ENCODE assay signal across 8 mouse cellular contexts in genomic region chr16:25374775-25375174, GRCm38 (mm10).
DNase-seq lines count a peak whose midpoint lies in the region; ATAC-seq lines count a peak whose summit lies in the region.

No protein-coding gene starts in this region.

- no peaks in the 10 kb centered on the region for H3K36me3 ChIP-seq in embryonic facial prominence, embryonic 10.5 days (replicated peaks)

- H3K27ac ChIP-seq in embryonic facial prominence, embryonic 10.5 days (replicated peaks): no peak overlapping the region

- no peaks in the 10 kb centered on the region for H3K9me3 ChIP-seq in embryonic facial prominence, embryonic 10.5 days

- intact Hi-C loops in left cerebral cortex, postnatal 14 days (cut with DNase I): loop anchor here (5.0 kb wide), 2 partner anchors 93 to 578 kb away; no protein-coding TSS in a partner anchor
- intact Hi-C loops in left cerebral cortex, postnatal 10 days (cut with DNase I): loop anchor here (5.0 to 10.0 kb wide), 3 partner anchors 160 to 578 kb away; no protein-coding TSS in a partner anchor

- no peaks in the 10 kb centered on the region for H3K27me3 ChIP-seq in embryonic facial prominence, embryonic 10.5 days (replicated peaks; ENCODE audit: low read depth, poor library complexity, severe bottlenecking)

- DNase-seq in cerebellum, postnatal 10 days: peak; percentile 18 to 38
- DNase-seq in cerebellum, adult 11 months: no peak
- peak; percentile 19 to 33 for DNase-seq in left cerebral cortex, postnatal 14 days (ENCODE audit: low spot score in 2 of 2)
- DNase-seq in left cerebral cortex, postnatal 10 days (ENCODE audit: extremely low spot score in 1 of 2, low spot score in 2 of 2): no peak
- DNase-seq in embryonic facial prominence, embryonic 10.5 days (ENCODE audit: low spot score): peak; percentile 23
- peak; percentile 20 to 28 for DNase-seq in lung, postnatal 4 days
- no peak for DNase-seq in adrenal gland, adult (ENCODE audit: inconsistent age in 2 of 2, low spot score in 1 of 2)

- WGBS in embryonic facial prominence, embryonic 10.5 days: 66% methylated on average over 5 of the region's 5 CpGs

- no peaks in the 10 kb centered on the region for H3K4me1 ChIP-seq in embryonic facial prominence, embryonic 10.5 days

- H3K4me3 ChIP-seq in embryonic facial prominence, embryonic 10.5 days: no peak overlapping the region

- no peak for ATAC-seq in monocyte, adult 5-6 weeks (replicated peaks; ENCODE audit: insufficient number of reproducible peaks, low FRiP score, low TSS enrichment, poor library complexity, severe bottlenecking)

Comparison
In these comparisons a context has a peak if more than half of its experiments do, and no peak if none do; other contexts are left out.
1. DNase-seq: peak in cerebellum, postnatal 10 days (2 of 2), left cerebral cortex, postnatal 14 days (2 of 2), embryonic facial prominence, embryonic 10.5 days (single experiment) and lung, postnatal 4 days (2 of 2); none in cerebellum, adult 11 months (single experiment), left cerebral cortex, postnatal 10 days (0 of 2) and adrenal gland, adult (0 of 2).